Mouse (Mus musculus) testis, adult 2 months (tissue): Measurements from ENCODE around the gene Cntnap2. TPM values are rescaled to one million over a fixed set of nuclear protein-coding genes. Genes with fewer than 3 reads are reported as not detected.

Source experiments
- H3K27ac ChIP-seq: fragments of 200-500 bp; 2 replicates; pipeline ENCODE4 v1.5.1; 2012; ENCODE audit warnings: low read depth, low read length; ENCODE audit not compliant: control insufficient read depth, insufficient read depth
- H3K27me3 ChIP-seq: fragments of 200-500 bp; 2 replicates; pipeline ENCODE4 v1.6.1; 2012; ENCODE audit warnings: mild to moderate bottlenecking, low read length, moderate library complexity; ENCODE audit not compliant: control insufficient read depth, insufficient read depth
- H3K36me3 ChIP-seq: fragments of 200-500 bp; 2 replicates; pipeline ENCODE4 v1.6.1; 2012; ENCODE audit warnings: mild to moderate bottlenecking, low read length; ENCODE audit not compliant: control insufficient read depth, insufficient read depth
- H3K4me1 ChIP-seq: fragments of 200-500 bp; 2 replicates; pipeline ENCODE4 v1.6.1; 2012; ENCODE audit warnings: low read length; ENCODE audit not compliant: control insufficient read depth, insufficient read depth
- H3K4me3 ChIP-seq: fragments of 200-500 bp; 2 replicates; pipeline ENCODE4 v1.5.1; 2012; ENCODE audit warnings: low read depth, mild to moderate bottlenecking, low read length, moderate library complexity, mixed read lengths; ENCODE audit not compliant: control insufficient read depth
- CTCF ChIP-seq: fragments of 200-500 bp; IDR thresholded peaks from 2 replicates; pipeline ENCODE4 v1.5.1; 2012; ENCODE audit warnings: low read depth, mild to moderate bottlenecking, inconsistent platforms, low read length, moderate library complexity; ENCODE audit not compliant: control insufficient read depth, insufficient read depth, insufficient replicate concordance
- POLR2A ChIP-seq: fragments of 200-500 bp; IDR thresholded peaks from 2 replicates; pipeline ENCODE4 v1.6.1; 2012; ENCODE audit warnings: low read depth, mild to moderate bottlenecking, inconsistent platforms, low read length, moderate library complexity; ENCODE audit not compliant: control insufficient read depth
- polyA plus RNA-seq: library from polyadenylated mRNA; depleted of rRNA; stranded (reverse); fragments of >200 nt; gene quantifications from 2 replicates; pipeline ENCODE4 v1.2.3, GENCODE M21; 2012

The Cntnap2 gene
- polyA plus RNA-seq, 1 experiment = 49.6 TPM

DNA sequence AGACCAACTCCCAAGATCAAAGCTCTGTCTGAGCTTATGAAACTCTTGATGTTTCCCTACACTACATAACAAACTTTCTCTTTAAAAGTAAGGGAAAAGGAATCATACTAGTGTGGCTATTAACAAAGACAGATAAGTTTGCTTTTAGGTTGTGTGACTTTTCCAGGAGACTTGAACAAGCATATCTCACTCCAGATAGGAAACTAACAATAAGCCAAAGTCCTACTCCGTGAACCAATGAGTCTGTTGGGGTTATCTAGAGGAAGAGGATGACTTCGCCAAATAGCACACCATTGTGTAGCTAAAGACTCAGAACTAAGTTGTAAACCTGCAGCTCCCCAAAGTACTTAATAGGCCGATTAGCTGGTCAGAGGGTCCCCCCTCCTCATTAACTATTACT lies 1860.8 kb downstream of the Cntnap2 start:
- H3K27ac ChIP-seq = no peak overlapping the region
- H3K4me3 ChIP-seq = no peak overlapping the region
- TF ChIP-seq POLR2A = no peak
- TF ChIP-seq CTCF = no peak
- no peaks in the 10 kb centered on the region for H3K27me3 ChIP-seq
- no peaks in the 10 kb centered on the region for H3K36me3 ChIP-seq
- no peaks in the 10 kb centered on the region for H3K4me1 ChIP-seq

DNA sequence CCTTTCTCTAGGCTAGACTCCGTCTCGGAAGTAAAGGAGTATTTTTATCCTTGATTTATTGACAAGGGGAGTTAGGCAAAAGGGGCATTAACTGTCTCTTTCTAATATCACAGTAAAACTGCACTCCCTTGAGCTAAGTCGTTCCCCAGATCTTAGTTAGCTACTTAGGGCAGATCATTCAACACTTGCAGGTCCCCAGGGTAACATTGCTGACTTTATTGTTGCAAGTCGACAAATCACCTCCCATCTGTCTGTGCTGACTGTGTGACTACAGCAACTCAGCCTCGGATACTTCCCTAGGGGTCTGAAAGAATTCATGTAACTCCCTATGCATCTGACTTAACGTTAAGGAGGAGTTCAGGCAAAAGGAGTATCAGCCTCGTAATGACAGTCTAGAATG lies 1865.6 kb downstream of the Cntnap2 start:
- no peak overlapping the region for H3K27ac ChIP-seq
- no peak overlapping the region for H3K4me3 ChIP-seq
- no peaks in the 10 kb centered on the region for H3K27me3 ChIP-seq
- no peak for TF ChIP-seq POLR2A
- TF ChIP-seq CTCF = no peak
- no peaks in the 10 kb centered on the region for H3K4me1 ChIP-seq
- no peaks in the 10 kb centered on the region for H3K36me3 ChIP-seq

DNA sequence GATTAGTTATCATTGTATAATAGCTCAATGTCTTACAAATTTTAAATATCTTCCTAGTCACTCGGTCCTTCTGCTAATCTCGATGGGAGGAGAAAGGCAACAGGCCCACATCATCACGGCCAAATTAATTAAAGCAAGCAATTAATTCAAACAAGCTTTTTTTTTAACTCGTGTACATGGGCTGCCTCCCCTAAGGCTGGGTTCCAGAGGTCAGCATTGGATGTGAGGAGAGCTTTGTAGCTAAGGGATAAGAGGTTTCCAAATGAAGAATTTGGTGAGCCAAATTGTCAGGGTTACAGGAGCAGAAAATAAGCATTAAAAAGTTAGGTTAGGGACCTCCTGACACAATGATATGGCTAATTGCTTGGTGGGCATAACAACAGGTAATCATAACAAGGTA lies 1886.5 kb downstream of the Cntnap2 start:
- H3K4me1 ChIP-seq = no peaks in the 10 kb centered on the region
- no peak overlapping the region for H3K4me3 ChIP-seq
- TF ChIP-seq CTCF (no peak), POLR2A (no peak)
- H3K27ac ChIP-seq = no peak overlapping the region
- H3K27me3 ChIP-seq = no peaks in the 10 kb centered on the region
- no peaks in the 10 kb centered on the region for H3K36me3 ChIP-seq

DNA sequence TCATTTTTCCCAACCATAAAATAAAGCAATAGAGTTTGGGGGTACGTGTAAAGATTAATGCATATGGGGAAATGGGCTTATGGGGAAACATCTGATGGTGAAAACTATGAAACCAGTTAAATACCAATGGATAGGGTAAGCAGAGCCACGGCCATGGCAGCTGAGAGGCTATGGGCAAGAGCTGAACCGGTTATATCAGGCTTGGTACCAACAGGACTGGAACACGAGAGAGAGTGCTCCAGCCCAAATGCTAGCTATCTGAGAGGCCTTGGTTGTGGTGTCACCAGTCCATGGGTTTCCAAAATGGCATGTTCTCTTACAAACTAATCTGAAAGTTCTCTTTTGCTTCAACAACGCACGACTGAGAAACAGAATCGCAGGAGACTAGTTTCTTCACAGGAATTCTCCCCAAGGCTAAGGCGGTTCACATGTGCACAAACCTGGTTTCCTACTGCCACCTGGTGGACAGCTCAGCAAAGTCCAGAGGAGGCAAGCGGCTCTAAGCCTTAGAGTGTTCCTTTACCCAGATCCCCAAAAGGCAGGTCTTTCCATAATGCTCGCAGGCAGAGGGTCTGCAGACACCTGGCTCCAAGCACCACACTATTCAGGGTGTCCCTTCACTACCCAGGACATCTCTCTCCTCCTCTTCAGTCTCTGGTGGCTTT lies 1902.0 kb downstream of the Cntnap2 start:
- H3K27me3 ChIP-seq = no peaks in the 10 kb centered on the region
- H3K27ac ChIP-seq = no peak overlapping the region
- TF ChIP-seq POLR2A (no peak), CTCF (peak; percentile 71; the same call in 1 of the 2 replicates)
- no peaks in the 10 kb centered on the region; the same call in 1 of the 2 replicates for H3K4me1 ChIP-seq
- no peak overlapping the region for H3K4me3 ChIP-seq
- H3K36me3 ChIP-seq = no peaks in the 10 kb centered on the region

DNA sequence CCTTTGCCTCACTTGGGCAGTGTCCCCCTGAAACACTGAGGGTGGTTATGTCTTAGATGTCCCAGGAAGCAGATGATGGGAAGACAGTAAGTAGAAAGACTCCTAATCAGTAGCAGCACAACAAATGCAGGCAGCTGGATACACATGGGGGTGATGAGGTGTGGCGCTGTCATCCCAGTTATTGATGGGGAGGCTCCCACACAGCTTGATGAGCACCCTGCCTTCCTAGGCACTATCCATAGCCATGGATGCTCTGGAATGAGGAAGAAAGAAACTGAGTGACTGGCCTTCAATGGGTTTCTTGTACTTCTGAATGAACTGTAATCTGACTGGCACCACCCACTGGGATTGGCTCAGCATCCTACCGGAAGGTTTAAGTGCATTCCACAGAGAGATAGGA lies 1904.1 kb downstream of the Cntnap2 start:
- Histone ChIP-seq H3K4me1 (no peaks in the 10 kb centered on the region; the same call in 1 of the 2 replicates), H3K27me3 (no peaks in the 10 kb centered on the region), H3K27ac (no peak overlapping the region), H3K36me3 (no peaks in the 10 kb centered on the region), H3K4me3 (no peak overlapping the region)
- TF ChIP-seq POLR2A = no peak
- TF ChIP-seq CTCF = no peak

DNA sequence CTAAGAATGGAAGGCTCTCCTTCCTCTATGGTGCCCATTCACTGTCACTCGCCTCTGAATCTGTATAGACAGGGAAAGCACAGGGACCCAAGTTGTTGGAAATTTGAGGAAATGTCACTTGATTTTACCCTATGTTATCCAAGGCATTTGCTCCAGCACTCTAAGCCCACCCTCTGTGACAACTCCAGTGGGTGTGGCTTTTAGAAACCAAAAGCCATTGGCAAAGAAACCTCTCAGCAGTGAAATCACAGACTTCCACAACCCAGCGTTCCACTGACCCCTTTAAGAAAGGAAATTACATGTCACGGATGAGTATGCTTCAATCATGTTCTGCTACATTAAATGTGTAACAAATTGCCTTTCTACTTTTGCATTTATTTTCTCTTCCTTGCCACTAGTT lies 1904.5 kb downstream of the Cntnap2 start:
- no peaks in the 10 kb centered on the region for H3K36me3 ChIP-seq
- H3K27me3 ChIP-seq = no peaks in the 10 kb centered on the region
- H3K4me1 ChIP-seq = no peaks in the 10 kb centered on the region; the same call in 1 of the 2 replicates
- H3K27ac ChIP-seq = no peak overlapping the region
- TF ChIP-seq POLR2A = no peak
- no peak for TF ChIP-seq CTCF
- no peak overlapping the region for H3K4me3 ChIP-seq

DNA sequence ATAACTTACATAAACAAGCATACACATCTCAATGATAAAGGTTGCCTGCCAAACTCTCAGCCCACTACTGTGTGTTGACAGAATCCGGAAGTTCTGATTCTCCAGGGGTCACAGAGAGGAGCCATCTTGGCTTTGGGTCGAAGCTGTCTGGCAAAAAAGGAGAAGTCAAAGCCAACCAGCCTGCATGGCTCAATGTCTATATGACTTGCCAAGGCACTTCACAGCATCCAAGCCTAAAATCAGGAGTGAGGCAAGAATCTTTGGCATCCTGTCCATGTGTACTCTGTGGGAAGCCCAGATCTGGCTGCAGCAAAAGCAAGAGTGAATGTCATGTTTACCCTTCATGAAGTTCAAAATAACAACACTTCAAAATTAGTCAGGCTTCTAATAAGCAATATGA lies 1913.5 kb downstream of the Cntnap2 start:
- Histone ChIP-seq H3K36me3 (no peaks in the 10 kb centered on the region), H3K27me3 (no peaks in the 10 kb centered on the region), H3K4me1 (no peaks in the 10 kb centered on the region), H3K27ac (no peak overlapping the region), H3K4me3 (no peak overlapping the region)
- TF ChIP-seq POLR2A (no peak), CTCF (no peak)
